Mouse (Mus musculus): Measurements from ENCODE around the gene Ccdc159. TPM values are rescaled to one million over a fixed set of nuclear protein-coding genes. Genes with fewer than 3 reads are reported as not detected.
A peak's percentile ranks its signal among the peaks of the same experiment; 100 is the strongest.

The Ccdc159 gene
- total RNA-seq, 1 experiment: 1.9 TPM

DNA sequence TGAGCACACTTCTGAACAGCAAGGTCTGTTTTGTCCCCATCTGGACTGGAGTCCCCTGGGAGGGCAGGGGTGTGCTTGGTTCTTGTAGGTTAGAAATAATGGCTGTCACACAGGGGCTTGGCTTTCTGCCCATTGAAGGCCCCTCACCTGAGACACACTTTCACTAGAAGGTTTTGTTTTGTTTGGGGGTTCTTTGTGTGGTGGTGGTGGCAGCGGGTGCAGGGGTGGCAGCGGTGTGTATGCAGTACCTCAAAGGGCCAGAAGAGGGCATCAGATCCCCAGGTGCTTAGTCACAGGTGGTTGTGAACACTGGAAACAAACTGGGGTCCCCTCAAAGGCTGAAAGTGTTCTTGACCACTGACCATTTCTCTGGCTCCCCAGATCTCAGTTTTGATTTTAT lies 50.7 kb downstream of the Ccdc159 start:
- no peaks in the 10 kb centered on the region for H3K9me3 ChIP-seq (ENCODE audit: control insufficient read depth, insufficient read depth, low read depth, low read length)
- no peak overlapping the region for H3K4me3 ChIP-seq (ENCODE audit: insufficient read depth in 1 of 2, low read depth in 1 of 2, low read length in 2 of 2, poor library complexity in 1 of 2, severe bottlenecking in 1 of 2)
- H3K27ac ChIP-seq (ENCODE audit: insufficient read depth, low read depth, low read length, poor library complexity, severe bottlenecking): no peak overlapping the region
- DNase-seq (ENCODE audit: low read depth, low spot score): no peak
- no peak overlapping the region for H3K9ac ChIP-seq (ENCODE audit: insufficient read depth, low read depth, low read length, poor library complexity, severe bottlenecking)
- in situ Hi-C loops (cut with MboI; ENCODE audit: low sequenced_read_pairs in 2 of 2, unreplicated experiment in 2 of 2): loop anchor here in 1 of 2 experiments (5.0 to 10.0 kb wide), 2 partner anchors 69 to 167 kb away; no protein-coding TSS in a partner anchor
- H3K4me1 ChIP-seq (ENCODE audit: control insufficient read depth in 2 of 2, insufficient read depth in 2 of 2, low read length in 2 of 2, poor library complexity in 1 of 2): peaks cover 0 to 12% of the 10 kb centered on the region in 2 experiments; a peak in 2 of 4 replicates
- H3K36me3 ChIP-seq (ENCODE audit: control insufficient read depth, insufficient read depth, low read length, poor library complexity, severe bottlenecking): no peaks in the 10 kb centered on the region
- TF ChIP-seq HCFC1 (IDR thresholded peaks at IDR 0.05; ENCODE audit: borderline replicate concordance, insufficient read depth, low read length) (no peak), ZC3H11A (IDR thresholded peaks at IDR 0.05; ENCODE audit: borderline replicate concordance, low read depth, low read length) (peak; percentile 67; the same call in 1 of the 2 replicates), MAFK (IDR thresholded peaks at IDR 0.05; ENCODE audit: insufficient read depth, low read depth, low read length) (no peak)

DNA sequence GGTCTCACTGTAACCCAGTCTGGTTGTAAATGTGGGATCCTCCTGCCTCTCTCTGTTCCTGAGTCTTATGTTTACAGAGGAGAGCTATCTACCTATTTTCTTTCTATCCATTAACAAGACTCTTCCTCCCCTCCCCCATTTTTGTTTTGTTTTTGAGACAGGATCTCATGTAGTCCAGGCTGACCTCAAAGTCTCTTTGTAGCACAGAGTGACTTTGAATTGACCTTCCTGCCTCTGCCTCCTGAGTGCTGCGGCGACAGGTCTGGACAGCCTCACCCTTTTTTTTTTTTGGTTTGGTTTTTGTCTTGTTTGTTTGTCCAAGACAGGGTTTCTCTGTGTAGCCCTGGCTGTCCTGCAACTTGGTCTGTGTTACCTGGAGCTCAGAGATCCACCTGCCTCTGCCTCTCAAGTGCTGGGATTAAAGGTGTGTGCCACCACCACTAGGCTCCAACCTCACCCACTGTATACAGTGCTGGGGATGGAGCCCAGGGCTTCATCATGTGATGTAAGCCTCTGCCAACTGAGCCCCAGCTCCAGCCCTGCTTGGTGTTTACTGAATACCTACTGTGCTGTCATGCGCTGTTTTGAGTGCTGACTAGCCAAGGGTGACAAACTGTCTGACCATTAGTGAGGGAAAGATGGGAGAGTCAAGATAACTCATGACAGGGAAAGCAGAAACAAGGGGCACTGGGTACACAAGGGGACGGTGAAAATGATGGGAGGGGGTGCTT lies 51.3 kb downstream of the Ccdc159 start:
- 0 out of 2 replicates have a peak, but pooled peaks have one; percentile 28 for TF ChIP-seq ZNF384 (IDR thresholded peaks at IDR 0.05; ENCODE audit: low read depth, low read length)
- TF ChIP-seq CHD2 (IDR thresholded peaks at IDR 0.05; ENCODE audit: low read depth, low read length): no peak
- no peak for TF ChIP-seq MAFK (IDR thresholded peaks at IDR 0.05; ENCODE audit: insufficient read depth, low read depth, low read length)
- no peak for TF ChIP-seq HCFC1 (IDR thresholded peaks at IDR 0.05; ENCODE audit: borderline replicate concordance, insufficient read depth, low read length)
- no peak for TF ChIP-seq ZC3H11A (IDR thresholded peaks at IDR 0.05; ENCODE audit: borderline replicate concordance, low read depth, low read length)
- H3K36me3 ChIP-seq (ENCODE audit: control insufficient read depth, insufficient read depth, low read length, poor library complexity, severe bottlenecking): no peaks in the 10 kb centered on the region
- no peaks in the 10 kb centered on the region for H3K9me3 ChIP-seq (ENCODE audit: control insufficient read depth, insufficient read depth, low read depth, low read length)

GRCm38 (mm10) chr9:21983911-21984310 lies 56.6 kb downstream of the Ccdc159 start:
- Histone ChIP-seq H3K4me3 (ENCODE audit: insufficient read depth in 1 of 2, low read depth in 1 of 2, low read length in 2 of 2, poor library complexity in 1 of 2, severe bottlenecking in 1 of 2) (no peak overlapping the region), H3K9ac (ENCODE audit: insufficient read depth, low read depth, low read length, poor library complexity, severe bottlenecking) (no peak overlapping the region), H3K4me1 (ENCODE audit: control insufficient read depth in 2 of 2, insufficient read depth in 2 of 2, low read length in 2 of 2, poor library complexity in 1 of 2) (peaks cover 0 to 12% of the 10 kb centered on the region in 2 experiments; a peak in 2 of 4 replicates), H3K36me3 (ENCODE audit: control insufficient read depth, insufficient read depth, low read length, poor library complexity, severe bottlenecking) (no peaks in the 10 kb centered on the region), H3K9me3 (ENCODE audit: control insufficient read depth, insufficient read depth, low read depth, low read length) (no peaks in the 10 kb centered on the region), H3K27ac (ENCODE audit: insufficient read depth, low read depth, low read length, poor library complexity, severe bottlenecking) (no peak overlapping the region)
- in situ Hi-C loops (cut with MboI; ENCODE audit: low sequenced_read_pairs in 2 of 2, unreplicated experiment in 2 of 2): no loop called here
- DNase-seq (ENCODE audit: low read depth, low spot score): no peak
- no peak for TF ChIP-seq ZNF384 (IDR thresholded peaks at IDR 0.05; ENCODE audit: low read depth, low read length)
- TF ChIP-seq ZC3H11A (IDR thresholded peaks at IDR 0.05; ENCODE audit: borderline replicate concordance, low read depth, low read length): no peak
- TF ChIP-seq HCFC1 (IDR thresholded peaks at IDR 0.05; ENCODE audit: borderline replicate concordance, insufficient read depth, low read length): no peak
- TF ChIP-seq CHD2 (IDR thresholded peaks at IDR 0.05; ENCODE audit: low read depth, low read length): no peak
- TF ChIP-seq MAFK (IDR thresholded peaks at IDR 0.05; ENCODE audit: insufficient read depth, low read depth, low read length): no peak

More for the DNA sequence above, 51.3 kb downstream of the Ccdc159 start:
- DNase-seq (ENCODE audit: low read depth, low spot score): no peak
- no peak overlapping the region for H3K4me3 ChIP-seq (ENCODE audit: insufficient read depth in 1 of 2, low read depth in 1 of 2, low read length in 2 of 2, poor library complexity in 1 of 2, severe bottlenecking in 1 of 2)
- H3K4me1 ChIP-seq (ENCODE audit: control insufficient read depth in 2 of 2, insufficient read depth in 2 of 2, low read length in 2 of 2, poor library complexity in 1 of 2): peaks cover 0 to 12% of the 10 kb centered on the region in 2 experiments; a peak in 2 of 4 replicates
- in situ Hi-C loops (cut with MboI; ENCODE audit: low sequenced_read_pairs in 2 of 2, unreplicated experiment in 2 of 2): loop anchor here in 1 of 2 experiments (5.0 to 10.0 kb wide), 2 partner anchors 69 to 166 kb away; no protein-coding TSS in a partner anchor
- no peak overlapping the region for H3K27ac ChIP-seq (ENCODE audit: insufficient read depth, low read depth, low read length, poor library complexity, severe bottlenecking)
- no peak overlapping the region for H3K9ac ChIP-seq (ENCODE audit: insufficient read depth, low read depth, low read length, poor library complexity, severe bottlenecking)

Other genes starting within 250 kb of the Ccdc159 start
- gene Ldlr, start 204.0 kb upstream of the Ccdc159 start, total RNA-seq (2012; rRNA removed): 95.7 and 184 TPM in 2 replicates
- 127 and 169 TPM in 2 replicates for gene Spc24, start 167.2 kb upstream of the Ccdc159 start, total RNA-seq (2012; rRNA removed)
- 32.6 and 51.6 TPM in 2 replicates for gene Kank2, start 128.7 kb upstream of the Ccdc159 start, total RNA-seq (2012; rRNA removed)
- 0.48 TPM in 1 of 2 replicates, not detected in the other for gene Angptl8, start 92.0 kb upstream of the Ccdc159 start, total RNA-seq (2012; rRNA removed)
- gene Dock6, start 74.8 kb upstream of the Ccdc159 start, total RNA-seq (2012; rRNA removed): 45.4 and 144 TPM in 2 replicates
- gene Rab3d, start 9.3 kb upstream of the Ccdc159 start, total RNA-seq (2012; rRNA removed): 4.4 and 9.5 TPM in 2 replicates
- 38.1 and 75.3 TPM in 2 replicates for gene Tmem205, start 85 bp downstream of the Ccdc159 start, total RNA-seq (2012; rRNA removed)
- gene Plppr2, start 9.6 kb downstream of the Ccdc159 start, total RNA-seq (2012; rRNA removed): 2.0 and 2.6 TPM in 2 replicates
- 9.5 and 10.8 TPM in 2 replicates for gene Swsap1, start 28.3 kb downstream of the Ccdc159 start, total RNA-seq (2012; rRNA removed)
- gene Epor, start 36.0 kb downstream of the Ccdc159 start, total RNA-seq (2012; rRNA removed): 1.7 and 3.9 TPM in 2 replicates
- gene Rgl3, start 62.0 kb downstream of the Ccdc159 start, total RNA-seq (2012; rRNA removed): 0.27 and 0.37 TPM in 2 replicates
- 1.4 and 2.5 TPM in 2 replicates for gene Ccdc151, start 75.2 kb downstream of the Ccdc159 start, total RNA-seq (2012; rRNA removed)
- 234 and 379 TPM in 2 replicates for gene Prkcsh, start 75.3 kb downstream of the Ccdc159 start, total RNA-seq (2012; rRNA removed)
- gene Elavl3, start 124.6 kb downstream of the Ccdc159 start, total RNA-seq (2012; rRNA removed): 2.6 and 5.0 TPM in 2 replicates
- not detected in 2 replicates for gene Gm49318, start 143.8 kb downstream of the Ccdc159 start, total RNA-seq (2012; rRNA removed)
- 10.9 and 14.3 TPM in 2 replicates for gene Zfp653, start 143.9 kb downstream of the Ccdc159 start, total RNA-seq (2012; rRNA removed)
- gene Ecsit, start 158.0 kb downstream of the Ccdc159 start, total RNA-seq (2012; rRNA removed): 37.5 and 38.2 TPM in 2 replicates
- gene Cnn1, start 171.7 kb downstream of the Ccdc159 start, total RNA-seq (2012; rRNA removed): 14.0 and 25.6 TPM in 2 replicates
- 72.0 and 85.3 TPM in 2 replicates for gene Elof1, start 189.7 kb downstream of the Ccdc159 start, total RNA-seq (2012; rRNA removed)
- gene Acp5, start 208.2 kb downstream of the Ccdc159 start, total RNA-seq (2012; rRNA removed): 14.6 and 17.3 TPM in 2 replicates
- 27.3 and 34.7 TPM in 2 replicates for gene Pigyl, start 229.4 kb downstream of the Ccdc159 start, total RNA-seq (2012; rRNA removed)